Comparison of ENCODE assay signal across 7 mouse cellular contexts in the genomic region with DNA sequence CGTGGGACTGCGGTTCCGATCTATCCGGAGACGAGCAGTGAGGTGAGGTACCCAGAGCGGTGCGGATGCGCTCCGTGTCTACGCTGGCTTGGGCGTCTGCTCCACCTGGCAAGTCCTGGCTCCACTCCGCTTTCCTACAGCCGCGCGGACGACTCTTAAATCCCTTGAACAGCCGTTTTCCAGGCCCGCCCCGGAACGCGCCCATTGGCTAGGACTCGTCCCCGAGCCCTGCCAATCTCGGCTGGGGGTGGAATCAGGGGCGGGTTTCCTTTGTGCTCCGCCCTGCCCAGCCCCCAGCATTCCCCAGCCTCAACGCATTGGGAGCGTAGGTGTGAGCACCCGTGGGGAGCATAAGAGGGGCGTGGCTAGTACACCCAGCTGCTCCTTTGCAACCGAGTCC. TPM values are rescaled to one million over a fixed set of nuclear protein-coding genes. Genes with fewer than 3 reads are reported as not detected.
A peak's percentile ranks its signal among the peaks of the same experiment; 100 is the strongest.
DNase-seq lines count a peak whose midpoint lies in the region; ATAC-seq and TF ChIP-seq lines count a peak whose summit lies in the region.

A gene (minus strand): TSS at position 134 of the 400 bp plus-strand sequence.

- TF ChIP-seq CTCF in small intestine, adult 2 months (IDR thresholded peaks at IDR 0.05; ENCODE audit: extremely low read depth, insufficient read length, insufficient replicate concordance, low read depth, low read length) = no peak

- intact Hi-C loops in left cerebral cortex, postnatal 25 days (cut with DNase I) = loop anchor here (1.0 to 5.0 kb wide), 6 partner anchors 83 to 1265 kb away; no protein-coding TSS in a partner anchor

- peak within 1 kb of the TSS; percentile 69 for H3K9ac ChIP-seq in midbrain, embryonic 11.5 days (ENCODE audit: low read length)

- ATAC-seq in midbrain, embryonic 11.5 days (ENCODE audit: low FRiP score) = peak; percentile 98

- peak within 1 kb of the TSS; percentile 54; the same call in 1 of the 2 replicates for H3K27ac ChIP-seq in embryonic facial prominence, embryonic 10.5 days (replicated peaks)
- no peak within 1 kb of the TSS for H3K27ac ChIP-seq in midbrain, embryonic 11.5 days (ENCODE audit: low read depth, low read length)
- H3K27ac ChIP-seq in small intestine, adult 2 months (ENCODE audit: insufficient read depth, low read depth, low read length) = peak within 1 kb of the TSS; percentile 82

- peak within 1 kb of the TSS; percentile 64 for H3K4me3 ChIP-seq in embryonic facial prominence, embryonic 10.5 days
- H3K4me3 ChIP-seq in midbrain, embryonic 11.5 days (ENCODE audit: low read depth, low read length) = peak within 1 kb of the TSS; percentile 48
- peak within 1 kb of the TSS; percentile 78 for H3K4me3 ChIP-seq in small intestine, adult 2 months (ENCODE audit: low read depth, low read length)

- H3K36me3 ChIP-seq in embryonic facial prominence, embryonic 10.5 days (replicated peaks) = no peaks in the 10 kb centered on the region
- H3K36me3 ChIP-seq in midbrain, embryonic 11.5 days (ENCODE audit: control insufficient read depth, insufficient read depth, low read length) = no peaks in the 10 kb centered on the region
- no peaks in the 10 kb centered on the region; the same call in 1 of the 2 replicates for H3K36me3 ChIP-seq in small intestine, adult 2 months (ENCODE audit: control insufficient read depth, insufficient read depth, low read length)

- H3K4me2 ChIP-seq in midbrain, embryonic 11.5 days = peak within 1 kb of the TSS; percentile 83

- WGBS in embryonic facial prominence, embryonic 10.5 days = under 1% methylated on average over 31 of the region's 31 CpGs
- under 1% methylated on average over 31 of the region's 31 CpGs for WGBS in midbrain, embryonic 11.5 days
- under 1% methylated on average over 31 of the region's 31 CpGs for WGBS in small intestine, adult 2 months

- H3K9me3 ChIP-seq in embryonic facial prominence, embryonic 10.5 days = no peaks in the 10 kb centered on the region
- no peaks in the 10 kb centered on the region for H3K9me3 ChIP-seq in midbrain, embryonic 11.5 days (ENCODE audit: control insufficient read depth, low read length)

- peak; percentile 66 to 82 for DNase-seq in adrenal gland, postnatal 4 days (ENCODE audit: low spot score in 2 of 2)
- DNase-seq in embryonic facial prominence, embryonic 10.5 days (ENCODE audit: low spot score) = peak; percentile 96
- no peak for DNase-seq in gonadal fat pad, adult 2 months (ENCODE audit: low read depth)
- DNase-seq in kidney, adult 11 months = peak; percentile 92
- peak; percentile 93 to 98 for DNase-seq in left cerebral cortex, postnatal 25 days (ENCODE audit: low spot score in 2 of 2)
- DNase-seq in midbrain, embryonic 11.5 days (ENCODE audit: low spot score, missing footprints) = peak; percentile 98

- peaks cover 53% of the 10 kb centered on the region for H3K27me3 ChIP-seq in embryonic facial prominence, embryonic 10.5 days (replicated peaks; ENCODE audit: low read depth, poor library complexity, severe bottlenecking)
- peaks cover 17% of the 10 kb centered on the region for H3K27me3 ChIP-seq in midbrain, embryonic 11.5 days (ENCODE audit: control insufficient read depth, insufficient read depth, low read length)
- H3K27me3 ChIP-seq in small intestine, adult 2 months (ENCODE audit: control insufficient read depth, insufficient read depth, low read length) = no peaks in the 10 kb centered on the region

- peak; percentile 99 for TF ChIP-seq POLR2A in small intestine, adult 2 months (IDR thresholded peaks at IDR 0.05; ENCODE audit: low read depth, low read length)

- H3K4me1 ChIP-seq in embryonic facial prominence, embryonic 10.5 days = peaks cover 27% of the 10 kb centered on the region
- H3K4me1 ChIP-seq in midbrain, embryonic 11.5 days (ENCODE audit: control insufficient read depth, insufficient read depth, low read length) = peaks cover 10% of the 10 kb centered on the region
- peaks cover 7% of the 10 kb centered on the region; the same call in 1 of the 2 replicates for H3K4me1 ChIP-seq in small intestine, adult 2 months (ENCODE audit: control insufficient read depth, insufficient read depth, insufficient read length, low read length)

RNA-seq across cellular contexts. Expression of the gene that starts here (rescaled TPM):
- total RNA-seq in adrenal gland, postnatal 4 days (2021) = 1 to 10 TPM; 5.2 to 6.9 TPM
- polyA plus RNA-seq in embryonic facial prominence, embryonic 10.5 days (2016; fragmentation: Nextera tagmentation; extraction: Ambion mirVana) = 8.0 TPM in 2 replicates
- polyA plus RNA-seq in gonadal fat pad, adult 2 months (2012; rRNA removed) = 26.9 and 44.6 TPM in 2 replicates
- total RNA-seq in left cerebral cortex, postnatal 25 days (2021) = 10 to 100 TPM; 83.1 to 87.9 TPM
- polyA plus RNA-seq in midbrain, embryonic 11.5 days (2014; fragmentation: Nextera tagmentation; extraction: Ambion mirVana) = 28.3 and 30.5 TPM in 2 replicates
- polyA plus RNA-seq in small intestine, adult 2 months (2012; rRNA removed) = 15.7 and 46.2 TPM in 2 replicates

Comparison
In these comparisons a context has a peak if more than half of its experiments do, and no peak if none do; other contexts are left out.
1. RNA of the gene that starts here (total RNA-seq): 83.1 to 87.9 TPM in left cerebral cortex, postnatal 25 days; 5.2 to 6.9 TPM in adrenal gland, postnatal 4 days; every median in the first group is over 10 times any median in the second.
2. Peak in every context shown above with its lines, with median percentiles within 50 percentile points of each other: H3K4me3 ChIP-seq.